11 mouse cellular contexts compared by ENCODE assay signal in the genomic region with DNA sequence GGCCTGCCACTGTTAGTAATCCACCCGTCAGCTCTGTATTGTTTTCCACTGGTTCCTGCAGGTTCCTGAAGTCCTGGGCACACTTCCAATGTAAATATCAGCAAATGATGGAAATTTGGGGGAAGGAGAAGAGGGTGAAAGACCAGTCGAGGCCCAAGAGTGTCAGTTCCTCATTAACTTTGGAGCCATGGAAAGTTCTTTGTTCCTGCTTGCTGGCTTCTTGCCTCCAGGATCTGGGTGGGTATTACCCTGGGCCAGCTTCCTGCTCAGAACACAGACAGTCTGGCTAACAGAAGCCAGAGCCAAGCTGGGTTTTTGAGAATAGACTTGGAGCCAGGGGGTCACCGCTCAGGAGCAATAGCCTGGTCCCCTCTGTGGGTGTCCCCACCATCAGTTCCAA. TPM values are rescaled to one million over a fixed set of nuclear protein-coding genes. Genes with fewer than 3 reads are reported as not detected.
DNase-seq lines count a peak whose midpoint lies in the region; ATAC-seq and TF ChIP-seq lines count a peak whose summit lies in the region.
"Had no signal": no experiment of that assay in that cellular context is flagged by ENCODE, and none has a peak within 500 bp of the region (broad histone marks: within the 10 kb centered on the region; RNA-seq: fewer than 3 reads in every experiment).

No protein-coding gene starts in this region.

- TF ChIP-seq POLR2A in CH12.LX (IDR thresholded peaks at IDR 0.05; ENCODE audit: low read depth, low read length), result no peak

- peaks cover 17% of the 10 kb centered on the region for H3K9me3 ChIP-seq in CH12.LX (replicated peaks; ENCODE audit: low read length)
- H3K9me3 ChIP-seq in intestine, embryonic 14.5 days (ENCODE audit: control insufficient read depth, low read length), result 0 out of 2 replicates have a peak, but pooled peaks cover 2% of the 10 kb centered on the region
- H3K9me3 ChIP-seq in limb, embryonic 15.5 days, result no peaks in the 10 kb centered on the region

- peaks cover 49 to 86% of the 10 kb centered on the region in 2 experiments for H3K4me1 ChIP-seq in CH12.LX (ENCODE audit: control insufficient read depth in 1 of 2, insufficient read depth in 2 of 2)
- peaks cover 30% of the 10 kb centered on the region for H3K4me1 ChIP-seq in intestine, embryonic 14.5 days (replicated peaks; ENCODE audit: control insufficient read depth, insufficient read depth, low read length)
- peaks cover 27% of the 10 kb centered on the region for H3K4me1 ChIP-seq in limb, embryonic 15.5 days

- no peaks in the 10 kb centered on the region for H3K36me3 ChIP-seq in CH12.LX (replicated peaks in 1 of 2; ENCODE audit: control insufficient read depth in 1 of 2, insufficient read depth in 1 of 2, low read length in 1 of 2)
- H3K36me3 ChIP-seq in intestine, embryonic 14.5 days (ENCODE audit: control insufficient read depth, insufficient read depth, low read length), result no peaks in the 10 kb centered on the region
- no peaks in the 10 kb centered on the region for H3K36me3 ChIP-seq in limb, embryonic 15.5 days

- 50% methylated on average over 3 of the region's 3 CpGs for WGBS in intestine, embryonic 14.5 days
- WGBS in limb, embryonic 15.5 days, result 52% methylated on average over 3 of the region's 3 CpGs

- TF ChIP-seq CTCF in CH12.LX (conservative IDR thresholded peaks at IDR 0.05 in 1 of 2, IDR thresholded peaks at IDR 0.05 in 1 of 2; ENCODE audit: low read depth in 2 of 2, low read length in 2 of 2), result no peak

- H3K4me2 ChIP-seq in CH12.LX (ENCODE audit: insufficient read depth, low read depth, poor library complexity, severe bottlenecking), result peak overlapping the region; percentile 57
- no peak overlapping the region for H3K4me2 ChIP-seq in intestine, embryonic 14.5 days (ENCODE audit: low read length)
- no peak overlapping the region for H3K4me2 ChIP-seq in limb, embryonic 15.5 days

- no peak for DNase-seq in CH12.LX (ENCODE audit: extremely low read depth)
- peak; percentile 12 for DNase-seq in fibroblast of lung, adult 2 months (ENCODE audit: low read depth)
- DNase-seq in intestine, embryonic 14.5 days (ENCODE audit: low spot score), result no peak
- no peak for DNase-seq in layer of hippocampus, postnatal 36 days
- no peak for DNase-seq in layer of hippocampus, adult 9-10 months (ENCODE audit: low spot score)
- DNase-seq in cerebellum, postnatal 14 days, result no peak
- DNase-seq in urinary bladder, postnatal 10 days (ENCODE audit: low spot score), result no peak
- DNase-seq: cerebellum, adult 11-12 months; gastrocnemius, postnatal 10 days; thymus, postnatal 4 days had no signal

- in situ Hi-C loops in CH12.LX (cut with MboI; ENCODE audit: low pct_ligation_motif_present, low pct_unique_long_range_greater_than_20kb, low sequenced_read_pairs), result no loop called here

- no peaks in the 10 kb centered on the region for H3K27me3 ChIP-seq in CH12.LX (replicated peaks)
- H3K27me3 ChIP-seq in intestine, embryonic 14.5 days (replicated peaks; ENCODE audit: control insufficient read depth, insufficient read depth, low read length), result no peaks in the 10 kb centered on the region
- H3K27me3 ChIP-seq in limb, embryonic 15.5 days, result no peaks in the 10 kb centered on the region

- H3K79me2 ChIP-seq in CH12.LX (replicated peaks; ENCODE audit: control insufficient read depth, extremely low read depth, insufficient read depth, poor library complexity, severe bottlenecking), result no peaks in the 10 kb centered on the region

- no peak for ATAC-seq in intestine, embryonic 14.5 days (replicated peaks; ENCODE audit: low FRiP score, low TSS enrichment, low read depth)
- no peak for ATAC-seq in limb, embryonic 15.5 days (ENCODE audit: insufficient number of reproducible peaks, low FRiP score, low TSS enrichment, low read depth)

- peak overlapping the region; percentile 21; the same call in 1 of the 2 replicates for H3K9ac ChIP-seq in CH12.LX (ENCODE audit: insufficient read depth, low read depth)
- no peak overlapping the region for H3K9ac ChIP-seq in intestine, embryonic 14.5 days (ENCODE audit: low read length)
- no peak overlapping the region for H3K9ac ChIP-seq in limb, embryonic 15.5 days

- dilution Hi-C loops in CH12.LX (cut with MboI; ENCODE audit: extremely low pct_ligation_motif_present, extremely low pct_unique_long_range_greater_than_20kb, low sequenced_read_pairs), result no loop called here

- TF ChIP-seq EP300 in CH12.LX (IDR thresholded peaks at IDR 0.05; ENCODE audit: low read length), result peak; percentile 21; the same call in 1 of the 2 replicates

- H3K4me3 ChIP-seq in CH12.LX (replicated peaks in 1 of 3; ENCODE audit: low read depth in 2 of 3, low read length in 2 of 3, poor library complexity in 1 of 3), result peak overlapping the region in 1 of 3 experiments; percentile 34
- H3K4me3 ChIP-seq in intestine, embryonic 14.5 days (ENCODE audit: low read depth, low read length), result no peak overlapping the region
- H3K4me3 ChIP-seq in limb, embryonic 15.5 days, result no peak overlapping the region

- no peak for TF ChIP-seq RAD21 in CH12.LX (IDR thresholded peaks at IDR 0.05; ENCODE audit: low read depth, low read length)

- H3K27ac ChIP-seq in CH12.LX (ENCODE audit: insufficient read depth, low read depth), result peak overlapping the region; percentile 96
- H3K27ac ChIP-seq in intestine, embryonic 14.5 days (ENCODE audit: low read depth), result peak overlapping the region; percentile 54; the same call in 1 of the 2 replicates
- H3K27ac ChIP-seq in limb, embryonic 15.5 days, result peak overlapping the region; percentile 54; the same call in 1 of the 2 replicates

TF ChIP-seq in CH12.LX, 34 proteins besides CTCF, POLR2A, EP300 and RAD21:
- TF ChIP-seq SMC3 (IDR thresholded peaks at IDR 0.05; ENCODE audit: low read depth, low read length), result no peak
- TF ChIP-seq SIN3A (IDR thresholded peaks at IDR 0.05; ENCODE audit: low read length), result no peak
- no peak for TF ChIP-seq MXI1 (IDR thresholded peaks at IDR 0.05; ENCODE audit: low read depth, low read length)
- no peak for TF ChIP-seq E2F4 (IDR thresholded peaks at IDR 0.05; ENCODE audit: insufficient replicate concordance, low read depth, low read length)
- TF ChIP-seq MAFK (IDR thresholded peaks at IDR 0.05; ENCODE audit: insufficient replicate concordance, low read length), result no peak
- TF ChIP-seq UBTF (IDR thresholded peaks at IDR 0.05; ENCODE audit: low read depth, low read length), result no peak
- no peak for TF ChIP-seq TCF12 (IDR thresholded peaks at IDR 0.05; ENCODE audit: low read depth, low read length)
- TF ChIP-seq POLR2AphosphoS2 (IDR thresholded peaks at IDR 0.05; ENCODE audit: low read depth, low read length), result no peak
- no peak for TF ChIP-seq JUND (conservative IDR thresholded peaks at IDR 0.05; ENCODE audit: low read depth, low read length)
- no peak for TF ChIP-seq ELF1 (IDR thresholded peaks at IDR 0.05; ENCODE audit: low read depth, low read length)
- no peak for TF ChIP-seq PAX5 (IDR thresholded peaks at IDR 0.05; ENCODE audit: low read length)
- no peak for TF ChIP-seq ZC3H11A (IDR thresholded peaks at IDR 0.05; ENCODE audit: low read depth, low read length)
- no peak for TF ChIP-seq MEF2A (IDR thresholded peaks at IDR 0.05; ENCODE audit: borderline replicate concordance, low read depth, low read length)
- no peak for TF ChIP-seq ZKSCAN1 (IDR thresholded peaks at IDR 0.05; ENCODE audit: borderline replicate concordance, low read depth, low read length)
- no peak for TF ChIP-seq CHD2 (IDR thresholded peaks at IDR 0.05; ENCODE audit: low read length)
- TF ChIP-seq IRF4 (IDR thresholded peaks at IDR 0.05; ENCODE audit: low read depth, low read length), result no peak; the same call in 1 of the 2 replicates

RNA-seq across cellular contexts. Expression of a gene that starts 8.7 kb away (rescaled TPM):
- total RNA-seq in CH12.LX (2012; rRNA removed) (136 and 218 TPM in 2 replicates), CH12.LX (2014; rRNA removed) (44.1 and 61.4 TPM in 2 replicates)
- polyA plus RNA-seq in CH12.LX (2012; ENCODE audit: insufficient read length, low read depth), result 255 and 279 TPM in 2 replicates
- polyA plus RNA-seq in intestine, embryonic 14.5 days (2014; fragmentation: Nextera tagmentation; extraction: Ambion mirVana), result 17.4 and 21.4 TPM in 2 replicates
- polyA plus RNA-seq in limb, embryonic 15.5 days (2015; fragmentation: Nextera tagmentation; extraction: Ambion mirVana), result 2.5 and 2.6 TPM in 2 replicates
- total RNA-seq in layer of hippocampus, postnatal 36 days (2021), result 1 to 10 TPM; 4.3 to 5.7 TPM

RNA-seq across cellular contexts. Expression of a gene that starts 46.7 kb away (rescaled TPM):
- total RNA-seq in CH12.LX (2012; rRNA removed), result 12.3 and 21.5 TPM in 2 replicates
- total RNA-seq in CH12.LX (2014; rRNA removed), result 15.9 and 18.9 TPM in 2 replicates
- 22.8 and 23.3 TPM in 2 replicates for polyA plus RNA-seq in CH12.LX (2012; ENCODE audit: insufficient read length, low read depth)
- polyA plus RNA-seq in intestine, embryonic 14.5 days (2014; fragmentation: Nextera tagmentation; extraction: Ambion mirVana), result 1.7 and 10.1 TPM in 2 replicates
- 3.5 and 4.2 TPM in 2 replicates for polyA plus RNA-seq in limb, embryonic 15.5 days (2015; fragmentation: Nextera tagmentation; extraction: Ambion mirVana)
- total RNA-seq in layer of hippocampus, postnatal 36 days (2021), result under 1 TPM; 0.46 to 0.62 TPM

Comparison
In these comparisons a context has a peak if more than half of its experiments do, and no peak if none do; other contexts are left out.
1. RNA of a gene that starts 8.7 kb away (polyA plus RNA-seq): 255 to 279 TPM in CH12.LX; 17.4 to 21.4 TPM in intestine, embryonic 14.5 days and 2.5 to 2.6 TPM in limb, embryonic 15.5 days; every median in the first group is over 10 times any median in the second.
2. Peak in every context shown above with its lines, with median percentiles within 50 percentile points of each other: H3K27ac ChIP-seq.